Mouse (Mus musculus): Measurements from ENCODE around the gene Gcnt1. TPM values are rescaled to one million over a fixed set of nuclear protein-coding genes. Genes with fewer than 3 reads are reported as not detected.

The Gcnt1 gene
- polyA plus RNA-seq, 1 experiment from 2014 or later, result 1.5 TPM

DNA sequence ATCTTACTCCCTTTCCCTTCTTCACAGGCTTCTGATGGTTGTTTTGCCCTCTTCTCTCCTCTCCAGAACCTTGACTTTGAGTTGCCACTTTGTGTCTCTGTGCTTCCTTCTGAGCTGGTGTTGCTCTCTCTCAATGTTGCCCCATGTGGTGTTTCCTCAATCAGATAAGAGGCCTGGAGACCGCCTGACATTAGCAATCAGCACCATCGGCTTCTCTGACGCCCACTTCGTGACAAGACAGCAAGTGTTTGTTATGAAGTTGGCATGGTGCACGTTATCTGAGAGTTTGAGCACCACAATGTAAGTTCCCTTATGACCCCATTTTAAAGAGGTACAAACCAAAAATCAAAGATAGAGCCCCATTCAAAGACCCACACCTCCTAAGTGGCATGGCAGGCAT is 76.6 kb downstream of the Gcnt1 start:
- Histone ChIP-seq H3K9ac (ENCODE audit: low read length) (no peak overlapping the region), H3K4me3 (ENCODE audit: low read depth, low read length) (no peak overlapping the region), H3K9me3 (ENCODE audit: control insufficient read depth, low read length) (no peaks in the 10 kb centered on the region), H3K27ac (replicated peaks) (no peak overlapping the region), H3K4me2 (replicated peaks; ENCODE audit: low read depth) (no peak overlapping the region), H3K36me3 (ENCODE audit: control insufficient read depth, insufficient read depth, low read length) (no peaks in the 10 kb centered on the region), H3K4me1 (replicated peaks; ENCODE audit: control insufficient read depth, insufficient read depth) (no peaks in the 10 kb centered on the region), H3K27me3 (ENCODE audit: control insufficient read depth, insufficient read depth, low read length) (no peaks in the 10 kb centered on the region)
- no peak for TF ChIP-seq EP300 (optimal IDR thresholded peaks at IDR 0.05)
- TF ChIP-seq CTCF (IDR thresholded peaks at IDR 0.05; ENCODE audit: low read depth), result no peak
- ATAC-seq (ENCODE audit: low FRiP score, low TSS enrichment), result no peak
- WGBS, result 79% methylated on average over 5 of the region's 5 CpGs
- DNase-seq (ENCODE audit: low spot score), result no peak

DNA sequence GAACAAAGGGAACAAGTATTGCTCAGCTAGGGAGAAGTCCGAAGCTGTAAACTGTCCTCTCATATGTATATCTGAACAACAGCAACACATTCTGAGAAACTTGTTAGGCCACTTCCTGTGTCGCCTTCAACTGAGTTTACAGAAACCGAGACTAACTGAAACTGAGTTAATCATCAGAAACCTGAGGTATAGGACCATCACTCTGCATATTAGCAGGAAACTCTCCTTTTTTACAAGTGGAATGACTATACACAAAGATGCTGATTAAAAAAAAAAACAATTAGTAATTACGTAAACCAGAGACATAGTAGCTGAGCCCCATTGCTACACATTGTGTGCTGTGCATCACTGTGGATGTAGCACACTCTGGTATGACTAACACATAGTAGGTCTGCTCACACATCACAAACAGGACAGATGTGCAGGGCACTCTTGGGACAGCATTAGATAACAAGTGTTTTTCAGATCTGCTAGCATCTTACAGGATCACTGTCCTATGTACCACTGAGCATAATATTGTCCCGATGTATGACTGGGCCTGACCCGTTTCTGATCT is 77.4 kb downstream of the Gcnt1 start:
- no peak for ATAC-seq (ENCODE audit: low FRiP score, low TSS enrichment)
- Histone ChIP-seq H3K36me3 (ENCODE audit: control insufficient read depth, insufficient read depth, low read length) (no peaks in the 10 kb centered on the region), H3K9ac (ENCODE audit: low read length) (no peak overlapping the region), H3K4me1 (replicated peaks; ENCODE audit: control insufficient read depth, insufficient read depth) (no peaks in the 10 kb centered on the region), H3K4me2 (replicated peaks; ENCODE audit: low read depth) (no peak overlapping the region), H3K27me3 (ENCODE audit: control insufficient read depth, insufficient read depth, low read length) (no peaks in the 10 kb centered on the region), H3K27ac (replicated peaks) (no peak overlapping the region), H3K4me3 (ENCODE audit: low read depth, low read length) (no peak overlapping the region), H3K9me3 (ENCODE audit: control insufficient read depth, low read length) (no peaks in the 10 kb centered on the region)
- TF ChIP-seq EP300 (optimal IDR thresholded peaks at IDR 0.05) (no peak), CTCF (IDR thresholded peaks at IDR 0.05; ENCODE audit: low read depth) (no peak)
- DNase-seq (ENCODE audit: low spot score), result no peak
- 75% methylated on average over 6 of the region's 6 CpGs for WGBS

DNA sequence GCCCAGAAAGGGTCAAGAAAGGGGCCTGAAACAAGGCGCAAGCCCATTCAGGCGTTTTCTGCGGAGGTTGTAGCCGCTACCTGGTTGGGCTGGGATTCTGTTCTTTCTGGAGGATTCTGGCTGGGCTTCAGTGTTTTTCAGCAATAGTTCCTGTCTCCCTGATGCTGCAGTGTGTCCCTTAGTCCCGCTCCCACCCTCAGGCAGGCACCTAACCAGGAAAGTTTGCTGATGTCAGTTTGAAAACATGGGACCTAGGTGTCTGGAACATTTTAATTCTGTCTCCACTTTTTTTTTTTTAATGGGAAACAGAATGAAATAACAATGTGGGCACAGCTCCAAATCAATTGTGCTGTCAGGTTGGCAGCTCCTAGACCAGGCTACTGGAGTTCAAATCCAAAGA is 78.5 kb downstream of the Gcnt1 start:
- Histone ChIP-seq H3K27me3 (ENCODE audit: control insufficient read depth, insufficient read depth, low read length) (no peaks in the 10 kb centered on the region), H3K27ac (replicated peaks) (no peak overlapping the region), H3K9ac (ENCODE audit: low read length) (no peak overlapping the region), H3K36me3 (ENCODE audit: control insufficient read depth, insufficient read depth, low read length) (no peaks in the 10 kb centered on the region), H3K4me1 (replicated peaks; ENCODE audit: control insufficient read depth, insufficient read depth) (no peaks in the 10 kb centered on the region), H3K4me2 (replicated peaks; ENCODE audit: low read depth) (no peak overlapping the region), H3K4me3 (ENCODE audit: low read depth, low read length) (no peak overlapping the region), H3K9me3 (ENCODE audit: control insufficient read depth, low read length) (no peaks in the 10 kb centered on the region)
- no peak for TF ChIP-seq CTCF (IDR thresholded peaks at IDR 0.05; ENCODE audit: low read depth)
- TF ChIP-seq EP300 (optimal IDR thresholded peaks at IDR 0.05), result no peak
- 81% methylated on average over 5 of the region's 5 CpGs for WGBS
- ATAC-seq (ENCODE audit: low FRiP score, low TSS enrichment) (no peak), DNase-seq (ENCODE audit: low spot score) (no peak)

DNA sequence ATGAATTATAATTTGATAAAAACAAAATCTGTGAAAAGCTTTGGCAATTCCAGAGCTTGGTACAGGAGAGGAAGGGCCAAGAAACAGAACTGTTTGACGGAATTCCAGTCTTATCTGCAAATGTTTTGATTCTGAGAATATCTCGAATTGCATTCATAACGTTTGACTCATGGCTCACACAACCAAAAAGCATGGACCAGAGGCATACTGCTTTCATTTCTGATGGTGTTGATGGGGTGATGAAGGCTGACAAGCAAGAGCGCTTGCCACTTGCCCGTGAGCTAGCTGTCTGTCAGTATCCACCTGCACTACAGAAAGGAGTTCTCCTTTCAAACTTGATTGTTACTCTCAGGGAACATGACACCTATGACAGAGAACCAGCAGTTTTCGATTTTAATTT is 83.1 kb downstream of the Gcnt1 start:
- WGBS, result 54% methylated on average over 6 of the region's 6 CpGs

DNA sequence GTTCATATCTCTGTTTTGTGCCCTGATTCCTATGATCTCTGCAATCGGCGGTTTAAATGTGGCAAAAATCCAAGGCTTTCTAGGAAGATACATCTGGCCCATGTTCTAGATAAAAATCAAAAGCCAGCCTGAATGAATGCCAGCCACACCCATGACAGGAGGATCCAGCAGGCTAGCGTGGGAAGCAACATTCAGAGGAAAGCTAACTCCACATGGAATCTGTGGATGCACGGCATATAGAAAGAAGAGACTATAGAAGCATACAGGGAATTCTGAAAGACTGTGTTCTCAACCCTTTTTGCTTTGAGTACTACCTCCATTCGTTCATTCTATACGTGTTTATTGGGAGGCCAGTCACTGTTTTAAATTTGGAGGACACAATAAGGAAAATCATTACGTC is 86.6 kb downstream of the Gcnt1 start:
- Histone ChIP-seq H3K4me1 (replicated peaks; ENCODE audit: control insufficient read depth, insufficient read depth) (no peaks in the 10 kb centered on the region), H3K9ac (ENCODE audit: low read length) (no peak overlapping the region), H3K27ac (replicated peaks) (no peak overlapping the region), H3K27me3 (ENCODE audit: control insufficient read depth, insufficient read depth, low read length) (no peaks in the 10 kb centered on the region), H3K4me3 (ENCODE audit: low read depth, low read length) (no peak overlapping the region), H3K36me3 (ENCODE audit: control insufficient read depth, insufficient read depth, low read length) (no peaks in the 10 kb centered on the region), H3K4me2 (replicated peaks; ENCODE audit: low read depth) (no peak overlapping the region), H3K9me3 (ENCODE audit: control insufficient read depth, low read length) (no peaks in the 10 kb centered on the region)
- TF ChIP-seq CTCF (IDR thresholded peaks at IDR 0.05; ENCODE audit: low read depth), result no peak
- no peak for TF ChIP-seq EP300 (optimal IDR thresholded peaks at IDR 0.05)
- DNase-seq (ENCODE audit: low spot score) (no peak), ATAC-seq (ENCODE audit: low FRiP score, low TSS enrichment) (no peak)
- 74% methylated on average over 7 of the region's 7 CpGs for WGBS

More for the DNA sequence above, 83.1 kb downstream of the Gcnt1 start:
- Histone ChIP-seq H3K4me3 (ENCODE audit: low read depth, low read length) (no peak overlapping the region), H3K9me3 (ENCODE audit: control insufficient read depth, low read length) (no peaks in the 10 kb centered on the region), H3K27ac (replicated peaks) (no peak overlapping the region), H3K36me3 (ENCODE audit: control insufficient read depth, insufficient read depth, low read length) (no peaks in the 10 kb centered on the region), H3K4me2 (replicated peaks; ENCODE audit: low read depth) (no peak overlapping the region), H3K9ac (ENCODE audit: low read length) (no peak overlapping the region), H3K27me3 (ENCODE audit: control insufficient read depth, insufficient read depth, low read length) (no peaks in the 10 kb centered on the region), H3K4me1 (replicated peaks; ENCODE audit: control insufficient read depth, insufficient read depth) (no peaks in the 10 kb centered on the region)
- ATAC-seq (ENCODE audit: low FRiP score, low TSS enrichment) (no peak), DNase-seq (ENCODE audit: low spot score) (no peak)
- TF ChIP-seq CTCF (IDR thresholded peaks at IDR 0.05; ENCODE audit: low read depth) (no peak), EP300 (optimal IDR thresholded peaks at IDR 0.05) (no peak)

DNA sequence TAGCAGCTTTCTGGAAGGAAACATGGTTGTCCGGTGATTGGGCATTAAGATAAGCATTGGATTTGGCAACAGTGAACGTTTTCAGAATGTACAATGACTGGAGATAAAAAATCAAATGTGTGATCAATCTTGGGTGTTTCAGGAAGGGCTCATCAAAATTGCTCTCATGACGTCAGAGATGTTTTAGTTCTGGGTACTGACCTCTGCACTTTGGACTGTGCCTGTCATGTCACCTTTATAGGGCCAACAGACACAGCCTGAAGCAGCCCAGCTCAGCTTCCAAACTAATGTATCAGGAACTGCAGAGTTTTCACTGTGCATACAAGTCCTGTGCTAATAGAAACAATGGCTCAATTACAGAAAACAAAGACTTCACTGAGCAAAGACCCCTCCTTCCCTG is 89.3 kb downstream of the Gcnt1 start:
- Histone ChIP-seq H3K4me2 (replicated peaks; ENCODE audit: low read depth) (no peak overlapping the region), H3K4me3 (ENCODE audit: low read depth, low read length) (no peak overlapping the region), H3K27me3 (ENCODE audit: control insufficient read depth, insufficient read depth, low read length) (no peaks in the 10 kb centered on the region), H3K4me1 (replicated peaks; ENCODE audit: control insufficient read depth, insufficient read depth) (no peaks in the 10 kb centered on the region), H3K9me3 (ENCODE audit: control insufficient read depth, low read length) (no peaks in the 10 kb centered on the region), H3K9ac (ENCODE audit: low read length) (no peak overlapping the region), H3K27ac (replicated peaks) (no peak overlapping the region), H3K36me3 (ENCODE audit: control insufficient read depth, insufficient read depth, low read length) (no peaks in the 10 kb centered on the region)
- ATAC-seq (ENCODE audit: low FRiP score, low TSS enrichment) (no peak), DNase-seq (ENCODE audit: low spot score) (no peak)
- TF ChIP-seq EP300 (optimal IDR thresholded peaks at IDR 0.05) (no peak), CTCF (IDR thresholded peaks at IDR 0.05; ENCODE audit: low read depth) (no peak)
- 47% methylated on average over 3 of the region's 3 CpGs for WGBS

All from stomach, postnatal 0 days (tissue).